Mouse (Mus musculus): ENCODE measurements around the gene Ppara. TPM values are rescaled to one million over a fixed set of nuclear protein-coding genes. Genes with fewer than 3 reads are reported as not detected.

Ppara gene
- polyA plus RNA-seq, 1 experiment from 2014 or later = 5.1 TPM

DNA sequence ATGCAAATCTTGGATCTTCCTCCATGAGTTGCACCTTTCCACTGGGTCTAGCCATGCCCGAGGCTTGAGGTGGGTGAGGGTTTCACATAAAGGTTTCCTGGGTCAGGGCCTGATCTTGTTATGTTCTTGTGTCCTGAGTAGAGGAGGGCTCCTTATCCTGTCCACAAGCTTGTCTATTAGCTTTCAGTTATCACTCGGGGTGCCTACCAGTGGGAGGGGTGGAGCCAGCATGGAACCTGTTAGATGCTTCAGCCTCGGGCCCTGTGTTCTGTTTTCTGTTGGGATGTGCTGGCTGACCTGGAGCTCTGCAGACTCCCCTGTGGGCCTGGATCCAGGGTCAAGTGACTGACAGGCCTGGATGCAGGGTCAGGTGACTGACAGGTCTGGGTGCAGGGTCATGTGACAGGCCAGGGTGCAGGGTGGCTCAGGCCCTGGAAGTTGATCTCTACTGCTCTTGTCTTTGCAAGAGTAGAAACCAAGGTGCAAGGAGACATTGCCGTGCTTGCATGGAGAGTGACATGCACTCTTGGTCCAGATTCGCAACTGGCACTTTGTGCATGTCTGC, 107.1 kb downstream of the Ppara start:
- H3K4me2 ChIP-seq (replicated peaks; ENCODE audit: low read depth, low read length) = no peak overlapping the region
- WGBS = 83% methylated on average over 5 of the region's 5 CpGs
- no peak overlapping the region for H3K9ac ChIP-seq (replicated peaks; ENCODE audit: low read length)
- no peak overlapping the region for H3K27ac ChIP-seq (ENCODE audit: low read length)
- ATAC-seq (ENCODE audit: low FRiP score, low TSS enrichment) = no peak
- no peaks in the 10 kb centered on the region for H3K4me1 ChIP-seq (ENCODE audit: insufficient read depth, low read length)
- H3K36me3 ChIP-seq (ENCODE audit: insufficient read depth, low read length) = no peaks in the 10 kb centered on the region
- no peaks in the 10 kb centered on the region for H3K9me3 ChIP-seq (ENCODE audit: low read length)
- H3K27me3 ChIP-seq (ENCODE audit: insufficient read depth, low read length) = no peaks in the 10 kb centered on the region
- no peak overlapping the region for H3K4me3 ChIP-seq (ENCODE audit: low read length)

DNA sequence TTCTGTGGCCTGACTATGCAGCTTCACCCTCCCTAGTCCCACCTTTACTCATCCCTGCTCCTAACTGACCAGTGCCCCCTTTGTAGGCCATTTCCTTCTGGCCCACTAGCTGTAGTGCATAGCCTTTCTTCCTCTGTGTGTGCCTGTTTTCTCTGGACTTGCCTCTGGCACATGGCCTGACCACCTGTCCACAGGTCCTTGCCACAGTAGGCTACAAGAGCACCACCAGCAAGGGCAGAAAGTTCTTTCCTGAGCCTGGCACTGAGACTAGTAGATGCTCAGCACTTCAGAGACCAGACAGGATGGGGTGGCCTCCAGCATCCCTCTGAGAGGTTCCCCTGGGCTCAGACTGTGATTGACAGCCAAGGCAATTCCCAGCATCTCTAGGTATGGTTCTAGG, 110.3 kb downstream of the Ppara start:
- ATAC-seq (ENCODE audit: low FRiP score, low TSS enrichment) = no peak
- H3K36me3 ChIP-seq (ENCODE audit: insufficient read depth, low read length) = no peaks in the 10 kb centered on the region
- no peak overlapping the region for H3K9ac ChIP-seq (replicated peaks; ENCODE audit: low read length)
- no peaks in the 10 kb centered on the region for H3K9me3 ChIP-seq (ENCODE audit: low read length)
- H3K27me3 ChIP-seq (ENCODE audit: insufficient read depth, low read length) = no peaks in the 10 kb centered on the region
- H3K4me3 ChIP-seq (ENCODE audit: low read length) = no peak overlapping the region
- H3K4me2 ChIP-seq (replicated peaks; ENCODE audit: low read depth, low read length) = no peak overlapping the region
- H3K27ac ChIP-seq (ENCODE audit: low read length) = no peak overlapping the region
- no peaks in the 10 kb centered on the region for H3K4me1 ChIP-seq (ENCODE audit: insufficient read depth, low read length)

DNA sequence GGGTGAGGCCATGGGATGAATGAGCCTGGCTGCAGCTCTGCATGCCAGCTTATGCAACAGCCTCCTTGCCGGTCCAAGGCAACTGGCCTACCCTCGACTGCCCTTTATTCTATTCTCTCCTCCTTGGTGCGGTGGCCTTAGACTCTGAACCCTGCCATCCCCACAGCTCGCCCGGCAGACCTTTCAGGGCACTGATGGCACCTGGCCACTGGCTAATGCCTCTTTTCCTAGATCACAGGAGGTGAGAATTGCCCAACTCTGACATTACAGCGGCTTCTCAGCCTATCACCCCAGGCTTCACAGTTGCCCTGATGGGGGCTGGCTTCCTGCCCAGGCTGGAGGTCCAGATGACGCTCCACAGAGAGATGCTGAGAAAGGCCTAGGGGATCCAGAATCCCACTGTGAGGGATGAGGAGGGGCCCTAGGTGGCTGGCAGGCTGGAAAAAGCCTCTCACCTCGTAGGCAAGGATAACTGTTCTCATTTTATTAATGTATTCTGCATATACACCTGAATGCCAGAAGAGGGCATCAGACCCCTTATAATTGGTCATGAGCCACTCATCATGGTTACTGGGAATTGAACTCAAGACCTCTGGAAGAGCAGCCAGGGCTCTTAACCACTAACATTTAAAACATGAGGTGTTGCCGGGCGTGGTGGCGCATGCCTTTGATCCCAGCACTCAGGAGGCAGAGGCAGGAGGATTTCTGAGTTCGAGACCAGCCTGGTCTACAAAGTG, 117.0 kb downstream of the Ppara start:
- no peak overlapping the region for H3K4me2 ChIP-seq (replicated peaks; ENCODE audit: low read depth, low read length)
- H3K27ac ChIP-seq (ENCODE audit: low read length) = no peak overlapping the region
- H3K36me3 ChIP-seq (ENCODE audit: insufficient read depth, low read length) = no peaks in the 10 kb centered on the region
- no peaks in the 10 kb centered on the region for H3K9me3 ChIP-seq (ENCODE audit: low read length)
- no peak overlapping the region for H3K9ac ChIP-seq (replicated peaks; ENCODE audit: low read length)
- 86% methylated on average over 12 of the region's 12 CpGs for WGBS
- H3K27me3 ChIP-seq (ENCODE audit: insufficient read depth, low read length) = no peaks in the 10 kb centered on the region
- no peak overlapping the region for H3K4me3 ChIP-seq (ENCODE audit: low read length)
- ATAC-seq (ENCODE audit: low FRiP score, low TSS enrichment) = no peak
- no peaks in the 10 kb centered on the region for H3K4me1 ChIP-seq (ENCODE audit: insufficient read depth, low read length)

MicroRNA genes within 50 kb of the gene (microRNA counts, 519-probe panel; counts per million panel counts)
- microRNA mmu-let-7b (4,797 counts per million, percentile 96 among the panel's probes with 10 or more counts), microRNA mmu-let-7c (4,916 counts per million, percentile 96 among the panel's probes with 10 or more counts)

Small RNA genes within 50 kb of the gene (microRNA-seq; reads per million reads assigned to microRNA genes)
- gene Mirlet7b (4,475 reads per million, percentile 91 among the genes with 10 or more reads in this experiment), gene Mirlet7c-2 (188 reads per million, percentile 63 among the genes with 10 or more reads in this experiment)

Other genes starting within 250 kb of the Ppara start
- gene 7530416G11Rik, start 231.8 kb upstream of the Ppara start, polyA plus RNA-seq (2015; fragmentation: Nextera tagmentation; extraction: Ambion mirVana) = not detected in 2 replicates
- gene Wnt7b, start 152.5 kb upstream of the Ppara start, polyA plus RNA-seq (2015; fragmentation: Nextera tagmentation; extraction: Ambion mirVana) = 21.2 and 22.5 TPM in 2 replicates
- gene Cdpf1, start 76.7 kb downstream of the Ppara start, polyA plus RNA-seq (2015; fragmentation: Nextera tagmentation; extraction: Ambion mirVana) = 31.1 and 37.4 TPM in 2 replicates
- 0.10 and 0.11 TPM in 2 replicates for gene Pkdrej, start 86.8 kb downstream of the Ppara start, polyA plus RNA-seq (2015; fragmentation: Nextera tagmentation; extraction: Ambion mirVana)
- gene Ttc38, start 97.3 kb downstream of the Ppara start, polyA plus RNA-seq (2015; fragmentation: Nextera tagmentation; extraction: Ambion mirVana) = 8.0 and 8.2 TPM in 2 replicates
- 31.0 and 33.1 TPM in 2 replicates for gene Gtse1, start 124.8 kb downstream of the Ppara start, polyA plus RNA-seq (2015; fragmentation: Nextera tagmentation; extraction: Ambion mirVana)
- gene Trmu, start 144.3 kb downstream of the Ppara start, polyA plus RNA-seq (2015; fragmentation: Nextera tagmentation; extraction: Ambion mirVana) = 51.8 and 53.2 TPM in 2 replicates

Data from kidney, embryonic 16.5 days (tissue).